In genomic region chr4:53438386-53438785, GRCm38 (mm10) we compare ENCODE assay signal across 13 mouse cellular contexts. TPM values are rescaled to one million over a fixed set of nuclear protein-coding genes. Genes with fewer than 3 reads are reported as not detected.
A peak's percentile ranks its signal among the peaks of the same experiment; 100 is the strongest.
DNase-seq lines count a peak whose midpoint lies in the region; ATAC-seq and TF ChIP-seq lines count a peak whose summit lies in the region.
"Had no signal": no experiment of that assay in that cellular context is flagged by ENCODE, and none has a peak within 500 bp of the region (broad histone marks: within the 10 kb centered on the region; RNA-seq: fewer than 3 reads in every experiment).

No protein-coding gene starts in this region.

- TF ChIP-seq CTCF in liver, embryonic 14.5 days (IDR thresholded peaks at IDR 0.05; ENCODE audit: low read depth), result no peak

- H3K9me3 ChIP-seq in hindbrain, embryonic 13.5 days, result no peaks in the 10 kb centered on the region
- no peaks in the 10 kb centered on the region for H3K9me3 ChIP-seq in hindbrain, embryonic 10.5 days
- no peaks in the 10 kb centered on the region for H3K9me3 ChIP-seq in megakaryocyte, embryonic 14.5 days
- no peaks in the 10 kb centered on the region for H3K9me3 ChIP-seq in liver, embryonic 14.5 days (ENCODE audit: control insufficient read depth, low read length)
- no peaks in the 10 kb centered on the region for H3K9me3 ChIP-seq in stomach, embryonic 16.5 days (replicated peaks; ENCODE audit: control insufficient read depth, low read length)
- H3K9me3 ChIP-seq: embryonic facial prominence, embryonic 12.5 days; hindbrain, embryonic 15.5 days had no signal

- 87% methylated on average over 2 of the region's 2 CpGs for WGBS in hindbrain, embryonic 13.5 days
- 86% methylated on average over 2 of the region's 2 CpGs for WGBS in hindbrain, embryonic 10.5 days
- 63% methylated on average over 2 of the region's 2 CpGs for WGBS in liver, embryonic 14.5 days (ENCODE audit: insufficient replicate concordance)
- WGBS in stomach, embryonic 16.5 days, result 55% methylated on average over 2 of the region's 2 CpGs

- 0 out of 2 replicates have a peak overlapping the region, but pooled peaks have one; percentile 23 for H3K27ac ChIP-seq in hindbrain, embryonic 13.5 days
- no peak overlapping the region for H3K27ac ChIP-seq in hindbrain, embryonic 10.5 days
- peak overlapping the region; percentile 4; the same call in 1 of the 2 replicates for H3K27ac ChIP-seq in liver, embryonic 14.5 days
- H3K27ac ChIP-seq in stomach, embryonic 16.5 days (ENCODE audit: low read length), result peak overlapping the region; percentile 96
- H3K27ac ChIP-seq: embryonic facial prominence, embryonic 12.5 days; hindbrain, embryonic 15.5 days had no signal

- no peak overlapping the region for H3K9ac ChIP-seq in hindbrain, embryonic 13.5 days
- no peak overlapping the region for H3K9ac ChIP-seq in liver, embryonic 14.5 days (replicated peaks)
- no peak overlapping the region for H3K9ac ChIP-seq in stomach, embryonic 16.5 days (ENCODE audit: low read length)
- H3K9ac ChIP-seq: embryonic facial prominence, embryonic 12.5 days; hindbrain, embryonic 15.5 days had no signal

- H3K36me3 ChIP-seq in hindbrain, embryonic 13.5 days, result no peaks in the 10 kb centered on the region
- H3K36me3 ChIP-seq in hindbrain, embryonic 10.5 days, result no peaks in the 10 kb centered on the region
- H3K36me3 ChIP-seq in megakaryocyte, embryonic 14.5 days (replicated peaks; ENCODE audit: low read length), result peaks cover 18% of the 10 kb centered on the region
- H3K36me3 ChIP-seq in liver, embryonic 14.5 days (replicated peaks; ENCODE audit: control insufficient read depth, insufficient read depth, low read depth), result no peaks in the 10 kb centered on the region
- H3K36me3 ChIP-seq in stomach, embryonic 16.5 days (ENCODE audit: control insufficient read depth, insufficient read depth, low read length), result no peaks in the 10 kb centered on the region
- H3K36me3 ChIP-seq: embryonic facial prominence, embryonic 12.5 days; hindbrain, embryonic 15.5 days had no signal

- no peak for TF ChIP-seq EP300 in liver, embryonic 14.5 days (IDR thresholded peaks at IDR 0.05; ENCODE audit: low read depth)

- H3K4me1 ChIP-seq in hindbrain, embryonic 13.5 days (replicated peaks), result peaks cover 31% of the 10 kb centered on the region
- H3K4me1 ChIP-seq in hindbrain, embryonic 10.5 days (replicated peaks), result peaks cover 27% of the 10 kb centered on the region
- H3K4me1 ChIP-seq in megakaryocyte, embryonic 14.5 days, result peaks cover 58% of the 10 kb centered on the region
- peaks cover 11 to 15% of the 10 kb centered on the region in 2 experiments for H3K4me1 ChIP-seq in liver, embryonic 14.5 days (replicated peaks; ENCODE audit: control insufficient read depth in 2 of 2, insufficient read depth in 2 of 2, low read length in 1 of 2)
- H3K4me1 ChIP-seq in stomach, embryonic 16.5 days (ENCODE audit: control insufficient read depth, insufficient read depth, low read length), result peaks cover 26% of the 10 kb centered on the region

- no peak for DNase-seq in hindbrain, embryonic 10.5 days (ENCODE audit: low spot score)
- no peak for DNase-seq in liver, embryonic 14.5 days (ENCODE audit: low read depth in 3 of 3, low spot score in 3 of 3)
- no peak for DNase-seq in right cerebral cortex, postnatal 36 days (ENCODE audit: low spot score in 2 of 2)
- DNase-seq: cerebellum, adult 18-20 months; kidney, postnatal 10 days; lung, adult 18-20 months had no signal

- peaks cover 5% of the 10 kb centered on the region; the same call in 1 of the 2 replicates for H3K27me3 ChIP-seq in hindbrain, embryonic 13.5 days
- H3K27me3 ChIP-seq in hindbrain, embryonic 10.5 days (ENCODE audit: insufficient read depth, poor library complexity, severe bottlenecking), result peaks cover 25% of the 10 kb centered on the region
- no peaks in the 10 kb centered on the region for H3K27me3 ChIP-seq in megakaryocyte, embryonic 14.5 days (replicated peaks)
- H3K27me3 ChIP-seq in liver, embryonic 14.5 days (ENCODE audit: control insufficient read depth, insufficient read depth, low read length), result peaks cover 32% of the 10 kb centered on the region
- no peaks in the 10 kb centered on the region for H3K27me3 ChIP-seq in stomach, embryonic 16.5 days (ENCODE audit: control insufficient read depth, insufficient read depth, low read length)
- H3K27me3 ChIP-seq: embryonic facial prominence, embryonic 12.5 days; hindbrain, embryonic 15.5 days had no signal

- no peak for ATAC-seq in hindbrain, embryonic 13.5 days (ENCODE audit: low FRiP score)
- ATAC-seq in megakaryocyte, adult 5-6 weeks (ENCODE audit: poor library complexity, severe bottlenecking), result no peak
- no peak for ATAC-seq in liver, embryonic 14.5 days (ENCODE audit: insufficient read depth)
- no peak for ATAC-seq in stomach, embryonic 16.5 days (ENCODE audit: insufficient read depth, low FRiP score)

- no peak overlapping the region for H3K4me2 ChIP-seq in hindbrain, embryonic 13.5 days
- H3K4me2 ChIP-seq in liver, embryonic 14.5 days (ENCODE audit: low read depth), result peak overlapping the region; percentile 82
- H3K4me2 ChIP-seq in stomach, embryonic 16.5 days (ENCODE audit: low read depth, low read length), result no peak overlapping the region
- H3K4me2 ChIP-seq: embryonic facial prominence, embryonic 12.5 days; hindbrain, embryonic 15.5 days; midbrain, embryonic 11.5 days had no signal

- H3K4me3 ChIP-seq in hindbrain, embryonic 13.5 days, result no peak overlapping the region
- H3K4me3 ChIP-seq in hindbrain, embryonic 10.5 days, result no peak overlapping the region
- H3K4me3 ChIP-seq in megakaryocyte, embryonic 14.5 days (replicated peaks), result peak overlapping the region; percentile 98
- no peak overlapping the region for H3K4me3 ChIP-seq in liver, embryonic 14.5 days (ENCODE audit: insufficient read depth in 1 of 2, low read depth in 2 of 2, low read length in 2 of 2)
- no peak overlapping the region for H3K4me3 ChIP-seq in stomach, embryonic 16.5 days (replicated peaks; ENCODE audit: low read length)
- H3K4me3 ChIP-seq: embryonic facial prominence, embryonic 12.5 days; hindbrain, embryonic 15.5 days had no signal

RNA-seq across cellular contexts. Expression of gene Slc44a1, which starts 1.8 kb away (rescaled TPM):
- polyA plus RNA-seq in hindbrain, embryonic 13.5 days (2015; fragmentation: Nextera tagmentation; extraction: Ambion mirVana), result 8.8 and 9.8 TPM in 2 replicates
- 10.8 and 12.0 TPM in 2 replicates for polyA plus RNA-seq in hindbrain, embryonic 10.5 days (2016; fragmentation: Nextera tagmentation; extraction: Ambion mirVana)
- 6.2 and 11.1 TPM in 2 replicates for polyA plus RNA-seq in megakaryocyte, embryonic 14.5 days (2012; ENCODE audit: insufficient read depth, low replicate concordance)
- 11.8 and 12.4 TPM in 2 replicates for total RNA-seq in megakaryocyte, adult 5-6 weeks (2015)
- total RNA-seq in megakaryocyte, adult 5-6 weeks (2017), result 9.1 and 10.1 TPM in 2 replicates
- polyA plus RNA-seq in liver, embryonic 14.5 days (2012; rRNA removed), result 6.2 and 7.7 TPM in 2 replicates
- polyA plus RNA-seq in liver, embryonic 14.5 days (2014; fragmentation: Nextera tagmentation; extraction: Ambion mirVana), result 12.6 and 13.1 TPM in 2 replicates
- 16.7 and 17.2 TPM in 2 replicates for polyA plus RNA-seq in stomach, embryonic 16.5 days (2015; fragmentation: Nextera tagmentation; extraction: Ambion mirVana)
